Mouse (Mus musculus): ENCODE data around the gene Pomt1.
"Not testable (repeated sequence)": the region's sequence is repeated elsewhere in the genome, so short reads cannot be mapped to it uniquely, and the experiment has no call there.

The Pomt1 gene

GRCm38 (mm10) chr2:32282727-32283126 is 46.3 kb downstream of the Pomt1 start:
- DNase-seq (ENCODE audit: low spot score in 2 of 2) = peak in 1 of 2 experiments; percentile 43

- DNase-seq (ENCODE audit: low spot score in 2 of 2) = no peak
Observed at GRCm38 (mm10) chr2:32283986-32284385, 47.6 kb downstream of the Pomt1 start.

- DNase-seq (ENCODE audit: low spot score in 2 of 2) = no peak
Observed at GRCm38 (mm10) chr2:32287334-32287840, 51.0 kb downstream of the Pomt1 start, which contains the start of gene Golga2. Gene Golga2 (plus strand): TSS chr2:32287384.

GRCm38 (mm10) chr2:32287923-32288367 is 51.6 kb downstream of the Pomt1 start, which contains the start of gene Swi5:
Gene Swi5 (minus strand): TSS chr2:32288075.
- peak; percentile 100 for DNase-seq (ENCODE audit: low spot score in 2 of 2)

GRCm38 (mm10) chr2:32288371-32288931 is 52.1 kb downstream of the Pomt1 start:
- peak in 1 of 2 experiments; percentile 69 for DNase-seq (ENCODE audit: low spot score in 2 of 2)

GRCm38 (mm10) chr2:32289578-32289977 is 53.2 kb downstream of the Pomt1 start:
- no peak for DNase-seq (ENCODE audit: low spot score in 2 of 2)

- DNase-seq (ENCODE audit: low spot score in 2 of 2) = no peak
Observed at GRCm38 (mm10) chr2:32294348-32294747, 58.0 kb downstream of the Pomt1 start.

GRCm38 (mm10) chr2:32295285-32295684 is 58.9 kb downstream of the Pomt1 start:
- DNase-seq (ENCODE audit: low spot score in 2 of 2) = no peak

GRCm38 (mm10) chr2:32295842-32296241 is 59.5 kb downstream of the Pomt1 start:
- not testable (repeated sequence) for DNase-seq (ENCODE audit: low spot score in 2 of 2)

GRCm38 (mm10) chr2:32299469-32299868 is 63.1 kb downstream of the Pomt1 start:
- peak in 1 of 2 experiments; percentile 30 for DNase-seq (ENCODE audit: low spot score in 2 of 2)

- no peak for DNase-seq (ENCODE audit: low spot score in 2 of 2)
Observed at GRCm38 (mm10) chr2:32302952-32303351, 66.6 kb downstream of the Pomt1 start.

- DNase-seq (ENCODE audit: low spot score in 2 of 2) = peak; percentile 59 to 69
Observed at GRCm38 (mm10) chr2:32304145-32304832, 67.9 kb downstream of the Pomt1 start.
